Mouse (Mus musculus): ENCODE measurements at regions not wholly inside any gene's neighbourhood (a gene's known extent, or its start where the extent isn't known, plus 50 kb on each side); places are given as distances from the start of the nearest gene placed in this dataset.

DNA sequence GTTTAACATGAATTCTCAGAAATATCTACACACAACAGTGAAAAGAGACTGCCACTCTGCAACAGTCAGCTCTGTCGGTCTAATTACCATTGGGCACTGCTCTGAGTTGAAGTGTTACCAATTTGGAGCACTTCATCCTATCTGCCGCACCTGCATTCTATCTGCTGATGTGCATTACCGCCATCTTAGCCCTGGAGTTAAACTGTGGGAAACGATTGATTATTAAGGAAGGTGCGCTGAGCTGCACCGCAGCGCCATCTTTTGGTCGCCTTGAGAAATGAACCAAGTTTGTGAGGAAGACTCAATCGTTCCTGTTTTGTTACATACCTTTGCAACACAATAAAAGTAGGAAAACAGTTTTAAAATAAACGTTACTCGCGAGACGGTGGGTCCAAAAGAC lies 110.5 kb downstream of the Rergl start:
- DNase-seq: peak; percentile 6

DNA sequence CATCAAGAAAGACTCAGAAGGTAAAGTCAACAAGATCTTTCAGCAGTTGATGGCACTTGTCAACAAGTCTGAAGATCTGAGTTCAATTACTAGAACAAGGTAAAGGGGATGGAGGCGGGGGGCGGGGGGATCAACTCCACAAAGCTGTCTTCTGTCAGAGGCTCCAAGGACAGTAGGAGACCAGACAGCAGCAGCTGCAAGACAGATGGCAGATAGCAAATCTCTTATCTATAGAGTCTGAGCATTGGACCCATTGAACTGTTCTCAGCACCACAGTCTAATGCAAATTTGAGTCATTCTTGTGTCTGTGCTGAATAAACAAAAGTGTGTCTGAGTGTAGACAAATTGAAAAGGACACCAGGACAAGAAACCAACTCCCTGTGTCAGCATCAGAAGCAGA lies 150.8 kb downstream of the Rergl start:
- DNase-seq: no peak

DNA sequence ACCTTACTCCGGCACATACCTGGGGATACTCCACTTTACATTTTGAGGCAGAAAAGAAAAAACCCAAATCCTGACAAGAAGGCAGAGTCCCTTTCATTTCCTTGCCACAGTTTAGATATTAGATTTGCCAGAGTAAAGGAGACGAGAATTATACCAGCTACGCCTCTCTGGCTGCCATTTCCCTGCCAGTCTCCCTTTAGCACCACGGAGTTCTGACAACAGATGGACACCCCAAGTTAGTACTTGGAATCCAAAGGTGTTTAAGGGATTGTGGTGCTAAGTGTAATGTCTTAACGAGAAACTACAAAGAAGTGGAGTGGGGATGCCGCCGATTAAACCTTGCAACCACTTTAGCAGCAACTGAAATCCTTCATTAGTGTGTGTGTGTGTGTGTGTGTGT lies 176.6 kb downstream of the Rergl start:
- no peak for DNase-seq

- no peak for DNase-seq
Measured at GRCm38 (mm10) chr6:139307651-139308050, 194.1 kb downstream of the Rergl start.

DNA sequence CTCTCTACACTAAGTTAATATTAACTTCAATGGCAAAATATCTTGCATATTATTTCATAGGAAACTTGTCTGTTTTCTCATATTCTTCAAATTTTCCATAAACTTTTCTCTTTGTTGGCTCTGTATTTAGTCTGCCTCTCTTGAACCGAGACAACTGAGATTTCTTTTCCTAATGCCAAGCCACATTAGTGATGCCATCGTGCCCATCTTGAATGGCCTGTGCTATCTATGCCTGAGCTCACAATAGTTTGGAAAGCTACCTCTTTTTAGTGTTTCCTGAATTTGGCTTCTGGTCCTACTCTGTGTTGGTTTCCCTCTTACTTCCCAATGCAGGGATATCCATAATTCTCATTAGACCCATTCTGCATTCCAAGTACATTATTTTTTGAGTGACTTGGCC lies 197.5 kb downstream of the Rergl start:
- no peak for DNase-seq

GRCm38 (mm10) chr6:139295701-139296100 lies 206.1 kb downstream of the Rergl start:
- no peak for DNase-seq

GRCm38 (mm10) chr6:139279093-139279492 lies 222.7 kb downstream of the Rergl start:
- no peak for DNase-seq

- no peak for DNase-seq
Measured at GRCm38 (mm10) chr6:139275512-139275911, 226.3 kb downstream of the Rergl start.

DNA sequence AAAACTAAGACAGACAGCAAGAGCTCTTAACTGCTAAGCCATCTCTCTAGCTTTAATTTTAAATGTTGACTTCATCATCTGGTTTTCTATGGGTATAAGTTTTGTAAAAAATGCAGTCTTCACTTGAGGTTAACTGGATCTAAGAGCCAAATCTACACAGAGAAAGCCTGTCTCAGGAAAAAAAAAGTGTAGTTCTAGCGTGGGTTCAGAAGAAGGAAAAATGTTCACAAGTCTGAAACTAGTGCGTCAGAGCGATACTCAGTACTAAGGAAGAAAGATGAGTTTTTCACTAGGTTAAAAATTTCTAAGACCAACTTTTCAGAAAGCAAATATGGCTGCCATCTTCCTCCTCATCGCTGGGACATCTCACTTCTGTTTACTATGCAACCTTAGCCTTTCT lies 248.1 kb downstream of the Rergl start:
- no peak for DNase-seq

DNA sequence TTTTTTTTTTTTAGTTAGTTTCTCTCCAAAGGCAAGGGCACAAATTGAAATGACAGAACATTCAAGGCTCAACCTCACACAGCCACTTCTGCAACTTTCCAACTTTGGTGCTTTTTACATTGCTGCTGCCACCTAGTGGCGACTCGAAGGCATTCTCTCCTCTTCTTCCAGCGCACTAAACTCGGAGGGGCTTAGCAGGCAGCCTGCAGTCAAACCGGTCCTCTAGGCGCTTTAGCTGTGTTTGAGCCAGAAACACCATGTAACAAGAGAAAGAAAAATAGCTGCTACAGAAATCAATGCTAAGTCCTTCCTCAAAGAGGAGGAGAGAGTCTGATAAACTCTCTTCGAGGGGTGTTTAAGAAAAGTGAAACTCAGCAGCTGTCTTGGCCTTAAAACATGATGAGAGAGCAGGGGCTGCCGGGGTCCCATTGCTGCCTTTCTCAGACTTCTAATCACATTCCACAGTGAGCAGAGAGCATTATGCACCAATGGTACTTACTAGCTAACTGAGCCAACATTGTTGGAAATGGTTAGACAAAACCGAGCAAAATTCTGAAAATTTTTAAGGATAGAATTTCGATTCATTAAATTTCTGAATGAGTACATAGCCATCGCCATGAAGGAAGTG lies 252.7 kb downstream of the Rergl start:
- DNase-seq: peak; percentile 35

- DNase-seq: no peak
Measured at GRCm38 (mm10) chr6:139226127-139226526, 275.6 kb downstream of the Rergl start.

DNA sequence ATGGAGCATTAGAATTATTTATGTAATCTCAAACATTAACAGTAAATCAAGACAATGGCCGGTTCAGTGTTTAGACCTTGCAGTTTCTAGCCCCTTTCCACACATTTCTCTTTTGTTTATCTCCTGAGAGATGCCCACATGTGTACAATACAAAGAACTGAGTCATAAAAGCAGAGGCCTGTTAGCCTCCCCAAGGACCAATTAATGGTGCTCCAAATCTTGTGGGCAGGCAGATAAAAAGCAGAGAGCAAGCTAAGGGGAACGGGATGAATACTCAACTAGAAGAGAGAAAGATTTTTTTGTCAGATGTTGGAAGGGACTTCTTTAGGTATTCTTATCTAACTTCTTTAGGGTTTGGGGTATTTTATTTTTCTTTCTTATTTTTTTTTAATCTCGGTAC lies 287.3 kb downstream of the Rergl start:
- no peak for DNase-seq

- no peak for DNase-seq
Measured at GRCm38 (mm10) chr6:139210256-139210655, 291.5 kb downstream of the Rergl start.

DNA sequence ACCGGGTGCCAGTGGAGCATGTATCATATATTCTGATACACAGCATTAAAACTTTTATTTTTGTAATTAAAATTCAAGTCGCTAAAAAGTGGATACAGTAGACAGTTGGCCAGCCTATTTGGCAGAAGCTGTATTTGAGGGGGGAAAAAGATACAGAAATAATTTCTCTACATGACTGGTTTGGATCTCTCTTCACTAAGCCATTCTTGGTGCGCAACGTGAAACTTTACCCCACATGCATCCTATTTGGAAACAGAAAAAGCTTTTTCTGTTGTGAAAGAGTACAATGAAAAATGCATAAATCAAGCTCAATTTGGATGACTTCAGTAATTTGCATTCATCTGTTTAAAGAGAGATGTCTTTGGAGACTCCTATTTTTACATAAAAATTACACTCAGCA lies 303.2 kb downstream of the Rergl start:
- DNase-seq: no peak

- no peak for DNase-seq
Measured at GRCm38 (mm10) chr6:139186431-139186830, 315.3 kb downstream of the Rergl start.

GRCm38 (mm10) chr6:139160352-139160751 lies 341.4 kb downstream of the Rergl start:
- DNase-seq: no peak

GRCm38 (mm10) chr6:139159741-139160140 lies 342.0 kb downstream of the Rergl start:
- DNase-seq: no peak

DNA sequence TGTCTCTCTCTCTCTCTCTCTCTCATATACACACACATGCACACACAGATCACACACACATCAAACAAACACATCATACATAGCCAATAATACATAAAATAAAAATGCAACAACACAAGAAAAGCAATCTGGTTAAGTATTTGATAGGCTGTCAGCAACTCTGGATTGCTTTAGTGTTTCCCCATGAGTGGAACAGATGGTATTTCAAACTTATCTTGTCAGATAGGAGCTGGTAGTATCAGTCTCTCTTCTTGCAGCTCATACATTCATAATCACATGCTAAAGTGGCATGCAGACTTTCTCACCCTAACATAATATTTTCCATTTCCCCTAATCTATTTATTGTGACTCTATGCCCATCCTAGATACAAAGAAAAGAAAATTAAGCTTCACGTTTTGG lies 347.0 kb downstream of the Rergl start:
- no peak for DNase-seq

GRCm38 (mm10) chr6:139135693-139136092 lies 366.1 kb downstream of the Rergl start:
- no peak for DNase-seq

DNA sequence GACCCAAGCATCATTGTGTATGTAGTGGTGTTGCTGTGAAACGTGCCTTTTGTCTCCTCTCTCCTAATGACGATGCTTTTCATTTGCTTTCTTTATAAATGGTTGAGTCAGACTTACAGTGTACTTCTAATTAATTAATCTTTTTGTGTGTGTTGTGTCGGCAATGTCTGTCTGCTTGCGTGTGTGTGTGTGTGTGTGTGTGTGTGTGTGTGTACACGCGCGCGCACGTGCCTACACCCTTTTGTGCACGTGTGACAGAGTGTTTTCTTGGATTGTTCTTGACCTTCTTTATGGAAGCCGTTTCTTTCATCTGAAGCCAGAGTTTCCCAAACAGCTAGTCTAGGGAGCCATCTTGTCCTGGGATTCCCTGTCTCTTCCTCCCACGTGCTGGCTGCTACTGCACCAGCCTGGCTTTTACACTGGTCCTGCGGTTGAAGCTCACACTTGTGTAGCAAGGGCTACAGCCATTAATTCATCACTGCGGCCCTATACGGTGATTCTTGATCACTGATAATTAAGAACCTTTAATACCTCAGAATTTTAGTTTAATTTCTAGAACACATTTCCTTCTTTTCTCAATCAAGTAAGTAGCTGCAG lies 369.6 kb downstream of the Rergl start:
- no peak for DNase-seq

DNA sequence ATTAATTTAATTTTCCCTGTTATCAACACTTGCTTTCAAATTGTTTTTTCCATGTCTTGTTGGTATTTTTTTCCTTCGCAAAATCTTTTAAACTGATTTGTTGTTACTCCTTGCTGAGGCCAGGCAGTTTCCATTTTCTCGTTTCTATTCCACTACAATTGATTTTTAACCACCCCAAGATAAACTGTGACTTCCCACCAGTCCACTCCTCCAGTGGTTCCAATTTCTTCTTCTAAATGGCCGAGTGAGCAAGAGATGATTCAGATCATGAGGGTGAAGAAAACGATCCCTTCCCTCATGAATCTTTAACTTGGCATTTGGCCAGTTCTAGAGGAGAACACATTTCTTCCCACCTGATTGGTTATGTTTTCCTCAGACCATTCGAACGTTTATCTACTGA lies 393.5 kb downstream of the Rergl start:
- DNase-seq: no peak

GRCm38 (mm10) chr6:139103397-139103796 lies 398.4 kb downstream of the Rergl start:
- no peak for DNase-seq

DNA sequence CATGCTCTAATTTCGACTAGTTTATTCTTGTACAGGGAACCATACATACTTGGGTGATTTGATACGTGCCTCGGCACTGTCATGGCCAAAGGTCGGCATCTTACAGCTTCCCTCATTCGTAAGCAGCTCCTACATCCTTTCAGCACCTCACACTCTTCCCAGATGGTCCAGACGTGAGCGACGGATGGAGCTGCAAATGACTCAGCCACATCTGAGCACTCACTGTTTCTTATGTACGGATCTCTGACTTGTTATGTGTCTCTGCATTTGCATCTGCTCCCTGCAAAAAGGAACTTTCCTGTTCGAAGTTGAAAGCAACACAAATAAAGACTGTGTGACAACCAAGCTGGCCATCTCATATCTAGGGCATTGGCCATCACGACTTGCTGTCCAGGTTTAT lies 402.5 kb downstream of the Rergl start:
- no peak for DNase-seq

DNA sequence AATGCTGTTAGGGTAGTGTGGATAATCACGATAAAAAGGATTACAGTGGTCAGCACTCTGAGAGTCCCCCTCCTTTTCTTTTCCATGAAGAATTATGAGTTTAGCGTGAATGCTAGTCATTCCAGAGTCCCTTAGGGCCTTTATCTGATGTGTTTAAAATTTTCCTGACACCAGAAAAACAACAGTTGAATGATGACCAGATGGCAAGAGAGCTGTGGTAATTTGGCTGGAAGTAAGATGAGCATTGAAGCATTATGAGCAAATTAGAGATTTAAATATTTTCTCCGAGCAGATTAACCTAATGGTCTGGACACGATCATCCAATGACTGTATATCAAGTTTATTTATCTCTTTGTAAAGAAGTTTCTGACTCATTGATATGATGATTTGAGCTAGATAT lies 417.1 kb upstream of the Igbp1b start:
- no peak for DNase-seq
